Mouse (Mus musculus) embryonic fibroblast, embryonic 13.5 days (primary cell): ENCODE results near the gene Crtc3.

Experiments
- CTCF ChIP-seq: IDR thresholded peaks from 2 replicates; pipeline ENCODE4 v1.5.1; 2011; ENCODE audit warnings: mild to moderate bottlenecking, control low read depth, low read length, moderate library complexity, borderline replicate concordance; ENCODE audit not compliant: insufficient read depth
- POLR2A ChIP-seq: IDR thresholded peaks from 2 replicates; pipeline ENCODE4 v1.6.1; 2011; ENCODE audit warnings: low read depth, mild to moderate bottlenecking, control low read depth, low read length, moderate library complexity

DNA sequence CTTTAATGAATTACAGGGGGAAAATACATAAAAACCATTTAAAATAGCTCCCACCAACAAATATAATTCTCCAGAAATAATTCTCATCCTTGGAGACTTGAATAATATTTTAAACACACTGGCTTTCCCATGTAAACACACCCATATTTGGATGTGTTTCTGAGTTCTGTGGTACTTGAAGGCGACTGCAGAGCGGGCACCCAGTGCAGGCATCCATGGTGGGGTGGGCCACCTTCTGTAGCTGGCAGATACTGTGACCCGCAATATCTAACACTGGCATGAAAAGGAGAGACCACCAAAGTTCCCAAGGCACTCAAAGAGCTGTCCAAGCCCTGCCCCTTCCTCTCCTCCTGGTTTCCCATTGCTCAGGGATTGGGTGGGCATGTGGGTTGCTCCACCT is 74.6 kb downstream of the Crtc3 start:
- no peak for TF ChIP-seq CTCF
- no peak for TF ChIP-seq POLR2A
